Mouse (Mus musculus) cerebellum, adult 9-10 months (tissue): ENCODE data around the gene Smok2a.
A peak's percentile ranks its signal among the peaks of the same experiment; 100 is the strongest.
"Not testable (repeated sequence)": the region's sequence is repeated elsewhere in the genome, so short reads cannot be mapped to it uniquely, and the experiment has no call there.

Experiments
- DNase-seq: peaks from one replicate; pipeline ENCODE4 v3.0.0; 2022

Gene Smok2a

DNA sequence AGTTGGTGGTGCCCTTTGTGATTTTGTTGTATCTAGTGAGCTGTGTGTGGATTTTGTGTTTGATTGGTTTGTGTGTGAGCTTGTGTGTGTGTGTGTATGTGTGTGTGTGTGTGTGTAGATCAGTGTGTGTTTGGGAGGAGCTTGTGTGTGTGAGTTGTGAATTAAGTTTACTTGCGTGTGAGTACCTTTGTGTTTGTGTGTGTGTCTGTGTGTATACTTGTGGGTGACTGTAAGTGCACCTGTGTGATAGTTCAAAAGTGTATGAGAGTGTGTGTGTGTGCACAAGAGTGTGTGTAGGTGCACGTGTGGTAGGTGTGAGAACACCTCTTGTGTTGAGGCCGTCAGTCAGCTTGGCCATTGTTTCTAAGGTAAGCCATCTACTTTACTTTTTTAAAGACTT lies at the start of gene Smok2a:
TSS of gene Smok2a (plus strand) at position 301 of the 400 bp plus-strand sequence.
- no peak for DNase-seq

DNA sequence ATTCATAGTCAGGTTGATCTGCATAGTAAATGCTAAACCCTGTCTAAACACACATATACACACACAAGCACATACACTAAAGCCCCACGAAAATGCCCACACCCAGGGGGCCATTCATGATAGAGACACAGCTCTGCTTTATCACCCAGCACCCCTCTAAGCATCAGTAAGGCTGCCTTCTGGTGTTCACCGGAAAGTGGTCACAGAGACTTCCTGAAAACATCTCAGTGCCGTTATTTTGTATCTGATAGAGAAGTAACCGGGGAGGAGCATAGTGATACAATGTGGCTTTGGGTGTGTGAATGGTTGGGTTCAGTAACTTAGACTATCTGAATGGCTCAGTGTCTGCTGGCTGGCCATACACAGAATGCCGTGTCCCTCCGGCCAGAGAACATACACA lies 47.4 kb upstream of the Smok2a start:
- DNase-seq, result not testable (repeated sequence)

DNA sequence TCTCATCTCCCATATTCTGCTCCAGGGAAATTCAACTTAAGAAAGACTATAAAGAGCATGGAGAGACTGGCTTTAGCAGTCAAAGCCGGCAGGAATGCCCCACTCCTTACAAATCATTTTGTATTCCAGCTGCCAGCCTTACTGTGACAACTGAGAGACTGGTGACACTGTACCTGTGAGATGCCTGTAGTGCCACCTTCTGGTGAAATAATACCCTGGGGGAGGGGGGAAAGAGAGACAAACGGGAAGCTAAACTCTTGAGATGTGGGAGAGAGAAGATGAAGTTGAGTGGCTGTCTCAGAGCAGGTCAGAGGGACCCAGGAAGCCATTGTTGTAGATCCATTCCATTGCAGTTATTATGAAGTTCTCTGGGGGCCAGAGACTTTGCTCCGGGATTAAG lies 47.0 kb upstream of the Smok2a start:
- not testable (repeated sequence) for DNase-seq

DNA sequence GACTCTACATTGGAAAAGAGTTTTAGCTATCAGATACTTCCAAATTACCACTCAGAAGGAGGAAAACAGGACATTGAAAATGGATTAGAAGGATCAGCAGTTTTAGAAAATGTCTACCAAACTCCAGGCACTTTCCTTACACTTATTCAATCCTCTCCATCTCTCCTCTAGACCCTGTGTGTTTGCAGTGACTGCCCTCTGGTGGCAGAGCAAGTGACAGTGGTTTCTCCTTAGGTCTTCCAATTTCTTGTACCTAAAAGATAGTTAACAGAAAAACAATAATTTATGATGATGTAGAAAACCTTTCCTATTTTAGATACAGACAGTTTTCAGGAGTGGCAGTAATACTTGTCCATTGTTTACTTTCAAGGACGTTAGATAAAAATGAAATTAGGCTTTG lies 45.4 kb upstream of the Smok2a start:
- not testable (repeated sequence) for DNase-seq

DNA sequence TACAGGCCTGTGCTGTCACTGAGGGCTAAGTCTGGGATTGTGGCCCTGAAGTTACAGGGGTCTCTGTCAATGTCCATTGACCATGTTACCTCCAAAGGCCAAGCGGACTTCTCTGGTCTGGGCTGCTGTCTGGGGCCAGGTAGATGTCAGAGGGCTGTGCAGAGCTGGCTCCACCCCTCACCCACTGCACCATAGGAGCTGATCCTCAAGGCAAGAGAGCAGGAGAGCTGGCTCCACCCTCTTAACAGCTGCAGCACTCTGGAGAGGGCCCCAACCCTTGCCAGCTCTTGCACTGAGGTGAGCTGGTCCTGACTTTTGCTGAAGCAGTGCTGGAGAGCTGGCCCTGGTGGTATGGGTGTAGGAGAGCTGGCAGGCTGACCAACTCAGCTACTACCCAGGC lies 43.2 kb upstream of the Smok2a start:
- not testable (repeated sequence) for DNase-seq

DNA sequence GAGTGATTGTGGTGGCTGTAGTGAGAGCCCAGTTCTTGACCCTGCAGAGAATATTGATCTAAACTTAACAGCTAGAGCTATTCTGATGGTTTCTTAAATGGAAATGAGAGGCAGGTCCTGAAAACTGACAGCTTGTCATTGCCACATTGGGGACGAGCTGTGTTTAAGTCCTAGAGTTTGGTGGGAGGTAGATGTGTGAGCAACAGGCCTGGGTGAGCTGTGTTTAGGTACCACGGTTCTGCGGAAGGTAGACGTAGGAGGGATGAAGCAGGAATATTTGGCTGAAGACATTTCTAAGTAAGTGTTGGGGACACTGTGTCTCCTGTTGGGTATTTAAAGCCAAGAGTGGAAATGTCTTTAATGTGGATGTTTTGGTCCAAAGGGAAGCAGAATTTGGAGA lies 42.0 kb upstream of the Smok2a start:
- not testable (repeated sequence) for DNase-seq

DNA sequence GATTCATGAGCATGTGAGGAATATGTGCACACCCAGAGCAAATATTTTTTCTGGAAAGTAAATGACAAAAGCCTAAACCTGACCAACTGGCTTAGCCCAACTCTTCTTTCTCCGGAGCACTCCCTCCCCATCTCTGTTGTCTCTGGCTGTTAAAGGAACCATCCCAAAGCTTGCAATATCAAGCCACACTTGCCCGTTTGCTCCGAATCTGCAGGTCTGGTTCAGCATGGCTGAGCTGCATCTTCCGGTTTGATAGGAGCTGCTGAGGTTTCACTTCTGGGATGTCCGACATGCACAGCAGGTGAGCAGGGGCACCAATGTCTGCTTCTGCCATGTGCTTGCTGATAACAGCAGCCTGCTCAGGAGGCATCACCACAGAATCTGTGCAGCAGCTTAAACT lies 40.5 kb upstream of the Smok2a start:
- not testable (repeated sequence) for DNase-seq

DNA sequence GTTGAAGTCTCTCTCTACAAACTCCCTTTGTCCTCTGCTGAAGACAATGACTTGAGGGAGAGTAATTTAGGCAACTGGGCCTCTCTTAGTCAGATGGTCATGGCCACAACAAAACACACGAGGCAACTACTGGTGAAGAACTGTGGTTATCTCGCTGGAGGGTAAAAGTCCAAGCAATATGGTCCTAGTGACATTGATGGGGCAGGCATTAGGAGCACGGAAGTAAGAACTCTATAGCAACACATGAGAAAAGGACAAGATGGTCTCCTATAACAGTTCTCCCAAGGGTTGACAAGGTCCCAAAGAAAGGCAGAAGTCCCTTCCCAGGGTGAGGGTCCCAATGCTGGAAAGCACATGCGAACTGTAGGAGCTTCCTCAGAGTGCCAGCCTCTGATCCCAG lies 38.3 kb upstream of the Smok2a start:
- DNase-seq, result not testable (repeated sequence)

DNA sequence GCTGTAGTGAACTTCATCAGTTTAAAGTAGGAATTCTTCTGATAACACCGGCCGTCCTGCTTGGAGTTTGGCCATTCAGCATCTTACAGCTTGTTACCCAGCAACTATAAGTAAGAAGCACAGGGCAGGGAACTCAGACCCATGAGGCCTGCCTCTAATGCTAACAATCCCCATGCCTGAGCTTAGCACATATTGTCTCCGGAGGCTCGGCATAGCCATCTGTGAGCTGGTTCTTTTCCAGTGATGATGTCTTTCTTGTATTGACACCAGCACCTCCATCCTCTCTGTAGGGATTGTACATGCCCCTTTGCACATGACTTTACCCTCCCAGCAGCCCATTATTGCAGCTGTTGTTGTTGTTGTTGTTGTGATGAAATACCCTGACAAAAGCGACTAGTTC lies 36.5 kb upstream of the Smok2a start:
- not testable (repeated sequence) for DNase-seq

DNA sequence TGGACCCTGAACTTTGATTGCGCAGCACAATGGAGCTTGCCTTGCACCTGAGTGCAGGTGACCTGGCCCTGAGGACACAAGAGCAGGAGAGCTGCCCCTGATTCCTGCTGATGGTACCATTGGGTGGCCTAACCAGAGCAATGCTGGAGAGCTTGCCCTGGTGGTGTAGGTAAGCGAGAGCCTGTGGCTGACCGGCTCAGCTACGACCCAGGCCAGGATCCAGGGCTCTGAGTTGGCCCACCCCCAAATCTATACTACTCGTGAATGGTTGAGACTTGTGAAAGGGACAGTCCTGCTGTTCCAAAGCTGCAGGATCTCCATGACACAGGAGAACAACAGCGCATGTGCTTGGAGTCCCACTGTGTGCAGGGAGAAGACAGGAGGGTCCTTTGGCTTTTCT lies 34.4 kb upstream of the Smok2a start:
- DNase-seq, result not testable (repeated sequence)

DNA sequence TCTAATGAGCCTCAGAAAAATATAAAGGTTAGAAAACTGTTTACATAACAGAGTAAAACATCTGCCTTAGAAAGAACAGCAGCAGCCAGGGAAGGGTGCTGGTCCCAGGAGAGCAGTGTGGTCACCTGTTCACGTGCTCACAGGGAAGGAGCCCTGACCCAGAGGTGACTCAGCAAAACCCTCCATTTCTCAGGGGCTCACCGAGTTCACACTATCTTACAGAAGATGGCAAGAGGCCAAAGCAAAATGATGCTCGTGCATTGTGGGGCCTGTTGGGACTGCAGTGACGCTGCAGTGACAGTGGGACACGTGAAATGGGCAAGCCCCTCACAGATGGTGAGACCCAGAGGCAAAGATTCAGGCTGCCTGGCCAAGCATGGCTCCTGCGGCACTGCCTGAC lies 33.4 kb upstream of the Smok2a start:
- DNase-seq, result not testable (repeated sequence)

DNA sequence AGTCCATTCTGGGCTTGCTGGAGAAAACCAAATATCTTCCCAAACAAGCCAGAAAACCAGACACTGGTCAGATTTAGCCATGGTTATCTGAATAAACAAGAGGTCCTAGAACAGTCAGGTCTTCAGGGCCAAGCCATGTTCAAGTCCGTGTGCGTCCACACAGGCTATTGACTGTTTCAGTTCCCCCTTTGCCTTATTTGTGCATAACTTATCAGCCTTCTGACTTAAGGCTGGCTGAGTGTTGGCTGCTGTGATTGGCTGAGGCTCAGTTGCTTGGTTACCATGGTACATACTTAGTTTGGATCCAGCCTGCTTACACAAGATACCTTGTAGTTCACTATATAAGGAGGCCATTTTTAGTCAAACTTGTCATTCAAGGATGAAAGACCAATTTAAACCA lies 32.1 kb upstream of the Smok2a start:
- not testable (repeated sequence) for DNase-seq

DNA sequence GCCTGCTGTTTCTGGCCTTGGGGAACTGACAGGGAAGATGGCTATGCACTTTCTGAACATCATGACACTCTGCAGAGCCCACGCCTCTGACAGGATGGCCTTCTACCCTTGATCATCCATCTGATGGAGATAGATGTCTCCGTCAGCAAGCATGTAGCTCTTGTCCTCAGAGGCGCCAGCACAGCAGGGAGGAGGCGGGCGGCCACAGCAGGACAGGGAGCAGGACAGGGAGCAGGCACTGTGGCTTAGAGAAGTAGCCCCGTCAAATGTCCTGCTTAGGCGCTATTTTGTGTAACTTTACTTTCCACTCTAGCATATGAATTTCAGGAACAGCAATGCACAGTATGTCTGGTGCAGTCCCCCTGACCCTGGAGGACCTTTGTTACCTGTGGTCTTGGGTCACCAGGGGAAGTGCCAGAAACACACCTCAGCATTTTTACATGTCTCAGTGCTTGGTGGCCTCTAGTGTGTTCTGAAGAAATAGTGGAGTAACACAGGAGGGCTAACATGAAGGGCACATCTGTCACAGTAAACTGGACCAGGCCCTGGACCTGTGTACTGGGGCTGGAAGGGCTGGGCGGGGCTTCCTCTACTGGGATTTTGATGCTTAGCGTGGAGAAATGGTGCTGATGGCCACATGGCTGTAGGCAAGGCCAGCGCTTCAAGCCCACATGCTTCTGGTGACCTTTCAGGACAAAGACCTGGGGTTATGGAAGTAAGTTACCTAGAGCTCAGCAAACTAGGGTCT lies 30.0 kb upstream of the Smok2a start:
- not testable (repeated sequence) for DNase-seq

DNA sequence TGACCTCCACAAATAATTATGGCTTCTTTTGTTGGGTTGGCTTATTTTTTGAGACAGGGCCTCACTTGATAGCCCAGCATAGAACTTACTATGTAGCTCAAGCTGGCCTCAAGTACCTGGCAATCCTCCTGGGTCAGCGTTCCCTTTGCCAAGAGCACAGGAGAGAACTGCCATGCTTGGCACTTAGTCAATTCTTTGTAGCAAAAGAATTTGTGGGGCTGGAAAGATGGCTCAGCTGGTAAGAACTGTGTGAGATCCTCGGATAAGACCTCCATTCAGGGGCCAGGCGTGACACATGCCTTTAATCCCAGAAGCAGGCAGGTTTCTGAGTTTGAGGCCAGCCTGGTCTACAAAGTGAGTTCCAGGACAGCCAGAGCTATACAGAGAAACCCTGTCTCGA lies 24.5 kb upstream of the Smok2a start:
- peak; percentile 46 for DNase-seq

DNA sequence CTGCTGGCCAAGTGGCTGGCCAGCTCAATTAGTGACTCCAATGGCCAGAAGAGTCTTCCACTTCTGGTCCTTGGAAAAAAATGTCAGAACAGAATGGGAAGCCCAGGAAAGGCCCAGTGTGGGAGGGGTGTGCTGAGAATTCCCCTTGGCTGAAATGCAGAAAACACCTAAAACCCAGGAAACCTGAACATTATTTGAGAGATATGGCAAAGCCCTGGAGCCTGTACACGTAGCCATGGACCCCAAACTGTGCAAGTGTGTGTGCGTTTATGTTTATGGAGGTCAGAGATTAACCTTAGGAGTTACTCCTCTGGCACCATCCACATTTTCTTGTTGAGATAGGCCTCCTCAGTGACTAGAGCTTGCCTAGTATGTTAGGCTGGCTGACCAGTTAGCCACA lies 22.2 kb upstream of the Smok2a start:
- DNase-seq, result not testable (repeated sequence)

DNA sequence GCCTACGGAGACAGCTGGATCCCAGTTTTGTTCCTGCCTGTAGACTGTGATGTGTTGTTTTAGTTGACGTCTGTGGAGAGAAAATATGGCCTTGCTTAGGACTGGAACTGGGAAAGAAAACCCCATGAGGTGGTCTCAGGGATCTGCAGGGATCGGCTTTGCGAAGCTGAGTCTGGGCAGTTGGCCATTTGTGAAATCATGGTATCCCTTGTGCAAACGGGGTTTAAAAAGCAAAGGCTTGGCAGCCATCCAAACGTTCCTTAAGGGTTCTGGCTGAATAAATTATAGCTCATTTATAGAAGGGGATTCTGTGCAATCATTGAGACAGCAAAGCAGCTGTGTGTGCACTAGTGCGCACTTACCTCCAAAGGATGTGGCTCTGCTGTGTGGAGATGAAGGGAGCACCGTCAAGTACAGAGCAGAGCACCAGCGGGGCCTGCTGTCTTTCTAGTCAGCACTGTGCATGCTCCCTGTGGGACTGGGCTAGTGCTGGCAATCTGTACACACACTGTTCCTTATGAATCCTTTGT lies 21.0 kb upstream of the Smok2a start:
- not testable (repeated sequence) for DNase-seq

DNA sequence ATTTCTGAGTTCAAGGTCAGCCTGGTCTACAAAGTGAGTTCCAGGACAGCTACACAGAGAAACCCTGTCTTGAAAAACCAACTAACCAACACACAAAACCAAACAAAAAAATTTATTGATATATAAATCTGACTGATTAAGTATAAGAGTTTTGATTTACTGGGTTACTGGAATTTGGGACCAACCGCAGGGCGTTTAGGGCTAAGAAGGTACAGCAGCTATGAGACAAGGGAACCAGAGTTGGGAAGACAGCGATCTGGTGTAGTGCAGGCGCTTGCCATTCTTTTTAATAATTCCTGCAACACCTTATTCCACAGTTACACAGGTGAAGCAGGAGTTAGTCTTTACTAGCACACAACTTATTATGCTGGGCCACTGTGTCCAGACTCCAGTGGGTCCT lies 19.4 kb upstream of the Smok2a start:
- not testable (repeated sequence) for DNase-seq

DNA sequence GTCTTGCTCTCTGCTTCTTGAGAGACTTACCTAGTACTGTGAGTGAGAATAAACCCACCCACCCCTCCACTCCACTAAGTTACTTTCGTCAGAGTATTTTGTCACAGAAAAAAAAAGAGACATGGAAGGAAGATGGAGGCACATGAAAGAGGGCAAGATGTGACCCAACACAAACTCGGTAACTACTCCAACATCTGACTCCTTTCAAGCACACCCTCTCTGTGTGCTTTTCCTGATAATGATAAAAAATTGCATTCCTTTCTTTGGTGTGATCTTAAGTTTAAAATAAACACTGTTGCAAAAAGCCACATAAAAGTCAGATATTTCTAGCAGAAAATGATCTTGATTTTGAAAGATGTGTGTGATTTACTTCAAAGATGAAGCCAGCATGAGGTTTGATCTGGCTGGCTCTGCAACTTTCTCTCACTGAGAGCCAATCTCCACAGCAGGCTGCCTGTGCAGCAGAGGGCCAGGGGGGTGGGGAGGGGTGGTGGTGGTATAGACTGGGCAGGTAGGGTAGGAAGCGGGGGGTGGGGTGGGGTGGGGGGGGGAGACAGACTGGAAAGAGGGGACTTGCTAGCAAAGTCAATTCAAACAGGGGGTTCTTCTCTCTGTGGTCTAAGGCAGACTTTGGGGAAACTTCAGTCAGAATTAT lies 18.4 kb upstream of the Smok2a start:
- DNase-seq, result not testable (repeated sequence)

DNA sequence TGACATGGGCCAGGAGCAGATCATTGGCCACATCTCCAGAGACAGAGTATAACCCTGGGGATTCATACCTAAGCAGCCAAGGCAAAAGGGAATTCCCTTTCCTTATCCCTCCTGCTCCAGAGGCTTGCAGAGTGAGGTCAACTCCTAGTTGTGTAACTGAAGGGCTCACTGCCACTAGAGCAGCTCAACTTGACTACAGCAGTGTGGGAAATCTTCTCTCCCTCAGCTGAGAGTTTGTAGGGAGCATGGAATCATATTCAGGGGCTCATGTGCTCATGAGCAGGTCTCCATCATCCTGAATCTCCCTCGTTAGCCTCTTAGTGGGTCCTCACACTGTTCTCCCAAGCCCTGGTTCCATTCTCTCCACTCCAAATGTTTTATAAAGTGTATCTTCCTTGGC lies 15.7 kb upstream of the Smok2a start:
- not testable (repeated sequence) for DNase-seq

DNA sequence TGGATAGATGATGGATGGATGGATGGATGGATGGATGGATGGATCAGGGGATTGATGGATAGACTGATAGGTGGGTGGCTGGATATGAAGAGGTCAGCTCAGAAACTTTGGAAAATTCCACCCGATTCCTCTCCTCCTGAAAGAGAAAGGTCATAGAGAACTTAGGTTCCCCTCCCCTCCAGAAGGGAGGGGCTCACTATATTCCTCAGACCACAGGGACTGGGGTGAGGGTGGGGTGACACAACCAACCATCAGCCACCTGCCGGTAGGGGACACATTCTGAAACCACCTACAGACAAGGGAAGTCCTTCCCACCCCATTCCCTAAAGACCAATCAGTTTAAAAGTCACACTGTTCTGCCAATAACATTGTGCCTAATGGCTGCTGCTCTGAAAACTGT lies 14.5 kb upstream of the Smok2a start:
- DNase-seq, result no peak

DNA sequence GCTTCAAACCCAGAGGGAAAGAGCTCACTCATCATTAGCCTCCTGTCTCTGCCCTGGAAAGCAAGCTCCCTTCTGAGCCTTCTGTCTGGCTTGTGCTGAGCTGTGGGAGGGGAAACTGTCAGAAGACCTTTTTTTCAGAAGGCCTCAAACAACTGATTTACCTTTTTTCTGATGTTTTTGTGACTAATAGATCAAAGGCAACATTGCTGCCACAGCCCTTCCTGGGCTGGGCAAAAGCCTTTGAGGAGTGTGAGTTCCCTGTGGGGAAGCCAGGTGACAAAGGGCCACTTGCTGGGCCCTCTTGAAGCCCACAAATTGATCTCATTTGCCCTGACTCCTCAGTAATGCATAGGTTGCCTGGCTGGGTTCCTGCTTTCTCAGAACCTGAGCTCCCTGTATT lies 12.5 kb upstream of the Smok2a start:
- DNase-seq, result not testable (repeated sequence)

DNA sequence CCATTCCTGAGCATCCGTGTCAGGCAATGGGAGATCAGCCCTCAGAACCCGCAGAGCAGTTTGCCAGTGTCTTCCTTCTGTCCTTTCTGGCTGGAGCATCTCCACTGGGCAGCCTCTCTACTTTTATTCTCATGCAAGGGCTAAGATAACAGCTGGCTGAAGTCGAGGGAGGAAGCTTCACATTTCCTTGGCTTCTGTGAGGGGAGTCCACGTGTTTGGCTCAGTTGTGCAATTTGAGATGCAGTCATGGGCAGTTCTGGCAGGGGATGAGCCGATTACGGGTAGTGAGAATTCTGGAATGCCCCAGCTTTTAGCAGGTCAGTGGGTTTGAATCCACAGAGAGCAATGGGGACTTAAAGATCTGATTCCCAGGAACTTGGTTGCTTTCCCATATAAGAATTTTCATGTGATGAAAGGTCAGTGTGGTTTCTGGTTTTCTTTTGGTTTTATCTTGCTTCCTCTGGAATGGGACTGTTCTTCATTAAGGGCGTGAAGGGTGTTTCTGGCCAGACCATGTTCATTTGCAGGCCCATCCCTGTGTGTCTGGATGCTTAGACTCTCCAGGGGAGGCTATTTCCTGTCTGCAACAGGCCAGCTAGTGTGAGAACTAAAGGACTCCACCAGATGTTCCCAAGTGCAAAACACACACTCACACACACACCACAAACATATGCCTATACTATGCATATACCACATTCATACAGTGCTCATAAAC lies 8.7 kb upstream of the Smok2a start:
- no peak for DNase-seq

DNA sequence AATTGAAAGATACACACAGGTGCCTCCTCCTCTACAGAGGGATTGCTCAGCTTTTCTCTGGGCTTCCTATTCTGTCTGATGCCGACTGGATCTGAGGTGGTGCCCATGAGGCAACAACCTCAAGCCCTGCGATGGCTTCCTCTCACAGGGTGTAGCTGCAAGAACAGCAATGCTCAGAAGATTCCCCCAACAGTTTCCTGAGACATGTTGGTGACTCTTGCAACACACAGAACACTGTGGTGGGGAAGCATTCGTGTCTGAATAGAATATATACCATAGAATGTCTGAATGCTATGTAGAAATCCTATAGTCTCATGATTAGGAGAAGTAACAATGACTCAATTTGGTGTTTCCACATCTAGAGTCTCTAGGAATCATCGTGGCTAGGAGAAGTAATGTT lies 6.8 kb upstream of the Smok2a start:
- DNase-seq, result no peak

DNA sequence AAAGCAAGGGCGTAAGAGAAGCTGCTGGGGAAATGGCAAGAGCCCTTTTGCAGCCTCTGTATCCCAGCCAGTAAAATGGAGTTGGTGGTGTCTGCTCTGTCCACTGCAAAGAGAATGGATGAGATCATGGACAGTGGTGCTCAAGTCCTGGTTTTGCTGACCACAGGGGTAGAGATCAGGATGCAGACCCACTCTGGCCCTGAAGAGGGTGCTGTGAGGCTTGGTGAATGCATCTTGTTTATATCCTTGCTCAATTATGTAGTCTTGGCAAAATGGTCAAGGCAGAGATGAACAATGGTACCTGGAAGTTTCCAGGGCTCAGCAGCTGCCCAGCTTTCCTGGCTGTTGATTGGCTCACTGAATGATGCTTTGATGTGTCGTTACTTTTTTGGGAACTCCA lies 5.4 kb upstream of the Smok2a start:
- DNase-seq, result no peak
